Mouse (Mus musculus): ENCODE data around the gene Pinlyp.

Pinlyp gene

DNA sequence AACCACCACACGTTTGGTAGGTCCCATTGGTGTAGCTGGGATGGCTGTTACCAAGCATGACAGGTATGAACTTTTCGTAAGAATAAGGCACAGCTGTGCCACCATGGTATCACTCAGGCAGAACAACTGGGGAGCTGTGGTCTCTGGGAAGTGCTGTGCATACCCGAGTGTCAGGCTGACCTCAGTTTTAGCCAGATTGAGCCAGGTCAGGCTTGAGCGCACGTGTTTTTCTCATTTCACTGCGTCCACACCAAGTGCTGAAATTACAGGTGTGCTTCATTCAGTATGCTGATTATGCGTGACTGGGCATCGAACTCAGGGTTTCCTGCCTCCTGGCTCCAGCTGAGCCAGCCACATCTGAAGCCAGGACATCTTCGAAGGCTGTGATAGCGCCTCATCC is 9.9 kb upstream of the Pinlyp start:
- no peak for DNase-seq

- peak; percentile 41 for DNase-seq
These were observed 6.3 kb upstream of the Pinlyp start for GRCm38 (mm10) chr7:24551985-24552759.

DNA sequence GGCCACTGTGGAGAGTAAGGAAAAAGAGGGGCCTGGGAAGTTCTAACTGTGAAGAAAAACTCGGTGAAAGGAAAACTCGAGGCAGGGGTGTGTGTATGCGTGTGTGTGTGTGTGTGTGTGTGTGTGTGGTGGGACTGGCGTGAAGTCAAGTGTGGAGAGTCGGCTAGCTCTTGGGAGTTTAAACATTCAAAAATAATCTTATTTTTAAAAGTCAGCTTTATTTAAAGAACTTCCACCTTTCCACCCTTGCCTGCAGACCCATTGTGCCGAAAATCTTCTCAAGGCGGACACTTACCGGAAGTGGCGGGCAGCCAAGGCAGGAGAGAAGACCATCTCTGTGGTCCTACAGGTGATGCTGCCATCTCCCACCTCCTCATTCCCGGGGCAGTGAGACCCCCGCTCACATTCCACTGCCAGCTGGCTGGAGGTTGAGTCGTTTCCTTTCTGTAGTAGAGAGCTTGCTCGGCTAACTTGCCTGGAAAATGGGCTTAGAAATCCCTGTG is 1.7 kb upstream of the Pinlyp start:
- DNase-seq = no peak

DNA sequence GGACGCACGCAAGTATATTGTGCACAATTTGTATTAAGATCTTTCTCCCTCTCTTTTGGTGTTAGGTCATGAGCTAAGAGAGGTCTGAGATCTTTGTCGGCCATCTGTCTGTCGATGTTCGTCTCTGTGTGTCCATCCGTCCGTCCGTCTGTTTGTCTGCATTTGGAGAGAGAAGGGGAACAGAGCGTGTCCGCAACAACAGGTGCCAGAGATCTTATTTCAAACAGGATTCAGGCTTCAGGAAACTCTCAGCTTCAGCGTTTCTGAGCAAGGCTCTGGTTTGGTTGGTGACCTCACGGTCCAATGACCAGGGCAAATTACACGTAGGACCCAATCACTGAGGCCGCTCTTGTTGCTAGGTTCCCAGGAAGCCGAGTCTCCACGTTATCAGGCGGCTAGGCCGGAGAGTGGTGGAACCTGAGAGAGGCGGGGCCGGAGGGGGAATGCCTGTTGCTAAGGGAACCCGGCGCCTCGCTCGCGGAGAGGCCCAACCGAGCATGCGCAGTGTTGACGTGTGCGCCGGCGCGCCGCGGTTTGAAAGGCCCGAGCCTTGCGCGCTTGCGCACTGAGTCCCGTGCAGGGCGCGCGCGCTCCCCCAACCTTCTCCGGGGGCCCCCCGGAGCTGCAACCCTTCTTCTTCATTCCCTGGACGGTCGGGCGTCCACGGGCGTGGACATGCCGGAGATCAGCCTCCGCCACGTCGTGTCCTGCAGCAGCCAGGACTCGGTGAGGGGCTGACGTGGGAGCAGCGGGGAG is 894 bp upstream of the Pinlyp start:
- DNase-seq = peak; percentile 100

DNA sequence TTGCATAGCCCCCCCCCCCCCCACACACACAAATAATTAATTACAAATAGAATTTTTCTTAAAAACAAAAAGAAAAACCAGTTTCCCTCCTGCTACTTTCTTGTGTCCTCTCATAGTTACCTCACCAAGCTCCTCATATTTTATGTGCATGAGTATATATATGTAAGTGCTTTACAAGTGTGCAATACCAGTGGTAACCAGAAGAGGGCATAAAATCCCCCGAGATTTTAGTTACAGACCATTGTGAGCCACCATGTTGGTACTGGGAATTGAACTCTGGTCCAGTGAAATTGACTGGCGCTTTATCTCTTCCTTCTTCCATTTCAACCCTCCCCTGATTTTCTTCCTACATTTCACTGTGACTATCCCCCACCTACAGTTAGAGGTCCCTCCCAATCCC is 1.4 kb downstream of the Pinlyp start:
- DNase-seq = no peak

GRCm38 (mm10) chr7:24539686-24540085 is 6.2 kb downstream of the Pinlyp start:
- no peak for DNase-seq

- DNase-seq = no peak
These were observed 7.2 kb downstream of the Pinlyp start for GRCm38 (mm10) chr7:24538701-24539100.

- DNase-seq = peak; percentile 27
These were observed 7.8 kb downstream of the Pinlyp start for GRCm38 (mm10) chr7:24538154-24538553.

GRCm38 (mm10) chr7:24537591-24537990 is 8.3 kb downstream of the Pinlyp start:
- no peak for DNase-seq

- no peak for DNase-seq
These were observed 8.8 kb downstream of the Pinlyp start for GRCm38 (mm10) chr7:24537081-24537480.

DNA sequence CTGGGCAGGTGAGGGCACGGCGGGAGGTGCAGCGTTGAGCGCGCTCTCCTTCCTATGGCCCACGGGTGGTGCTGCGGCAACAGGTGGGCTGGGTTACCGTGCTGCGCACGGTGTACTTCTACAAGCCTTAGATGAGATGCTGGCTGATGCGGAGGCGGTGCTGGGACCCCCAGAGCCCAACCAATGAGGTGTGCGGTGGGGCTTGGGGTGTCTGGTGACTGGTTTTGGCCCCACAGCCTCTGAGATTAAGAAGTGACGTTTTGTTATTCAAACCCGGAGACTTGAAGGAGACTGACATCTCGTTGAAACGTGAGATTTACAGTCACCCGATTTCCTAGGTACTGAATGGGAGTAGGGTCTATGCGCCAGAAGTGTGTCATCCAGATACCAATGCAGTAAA is 11.6 kb downstream of the Pinlyp start:
- no peak for DNase-seq

DNA sequence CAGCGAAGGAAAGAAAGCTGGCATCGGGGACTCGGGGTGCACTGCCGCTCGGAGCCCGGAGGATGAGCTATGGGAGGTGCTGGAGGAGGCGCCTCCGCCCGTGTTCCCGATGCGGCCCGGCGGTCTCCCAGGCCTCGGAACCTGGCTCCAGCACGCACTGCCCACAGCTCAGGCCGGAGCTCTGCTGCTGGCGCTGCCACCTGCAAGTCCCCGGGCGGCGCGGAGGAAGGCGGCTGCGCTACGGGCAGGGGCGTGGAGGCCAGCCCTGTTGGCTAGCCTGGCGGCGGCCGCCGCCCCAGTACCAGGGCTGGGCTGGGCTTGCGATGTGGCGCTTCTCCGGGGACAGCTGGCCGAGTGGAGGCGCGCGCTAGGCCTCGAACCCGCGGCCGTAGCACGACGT is 12.1 kb downstream of the Pinlyp start:
- DNase-seq = no peak

DNA sequence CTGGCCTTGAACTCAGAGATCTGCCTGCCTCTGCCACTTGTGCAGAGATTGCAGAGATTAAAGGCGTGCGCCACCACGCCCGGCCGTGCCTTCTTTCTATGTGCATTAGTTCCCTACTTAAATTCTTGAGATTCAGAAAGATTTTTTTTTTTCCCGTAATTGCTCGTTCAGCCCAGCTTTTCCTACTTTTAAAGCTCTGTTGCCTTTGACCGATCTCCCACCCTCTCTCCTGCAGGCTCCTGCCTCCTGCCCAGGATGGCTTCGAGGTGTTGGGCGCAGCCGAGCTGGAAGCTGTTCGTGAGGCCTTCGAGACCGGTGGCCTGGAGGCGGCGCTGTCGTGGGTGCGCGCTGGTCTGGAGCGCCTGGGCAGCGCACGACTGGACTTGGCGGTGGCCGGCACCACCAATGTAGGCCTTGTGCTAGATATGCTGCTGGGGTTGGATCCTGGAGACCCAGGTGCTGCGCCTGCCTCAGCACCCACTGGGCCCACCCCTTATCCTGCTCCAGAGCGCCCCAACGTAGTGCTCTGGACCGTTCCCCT is 12.8 kb downstream of the Pinlyp start:
- no peak for DNase-seq

GRCm38 (mm10) chr7:24531211-24531971 is 14.5 kb downstream of the Pinlyp start:
- DNase-seq = peak; percentile 72

DNA sequence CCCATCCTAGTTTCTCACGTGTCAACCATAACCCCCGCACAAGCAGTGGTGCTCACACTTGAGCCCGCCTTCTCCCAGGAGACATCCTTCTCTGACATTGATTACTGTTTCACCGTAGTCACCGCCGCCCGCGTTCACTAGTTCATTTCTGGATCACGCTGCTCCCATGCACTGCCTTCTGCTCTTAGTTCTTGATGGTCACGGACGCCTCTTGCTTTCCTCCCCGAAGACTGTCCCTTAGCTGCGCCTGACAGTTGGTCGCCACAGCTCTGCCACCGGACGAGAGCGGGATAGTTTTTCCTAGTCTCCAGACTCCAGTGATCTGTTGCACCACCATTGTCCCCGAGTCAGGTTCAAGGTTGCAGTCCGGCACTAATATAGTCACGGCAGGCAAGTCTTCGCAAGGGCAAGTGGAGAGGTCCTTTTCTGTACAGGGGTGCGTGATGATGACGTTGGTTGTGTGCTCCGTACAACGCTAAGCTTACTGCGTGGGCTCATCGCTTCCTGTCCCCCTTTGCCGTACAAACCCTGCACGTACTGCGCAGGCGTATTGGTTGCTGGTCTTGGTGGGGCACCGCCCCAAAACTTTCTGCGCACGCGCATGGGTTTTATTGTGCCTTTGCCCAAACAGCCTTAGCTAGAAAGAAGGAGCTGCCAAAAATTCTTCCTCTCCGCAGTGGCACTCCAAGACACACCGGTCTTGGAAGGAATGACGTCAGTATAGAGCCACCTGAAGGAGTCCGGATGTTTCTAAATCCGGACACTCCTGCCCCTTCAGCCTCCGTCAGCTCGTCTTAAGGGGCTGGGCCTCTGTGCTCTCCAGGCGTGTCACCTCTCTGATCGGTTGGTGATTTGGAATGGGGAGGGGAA is 15.6 kb downstream of the Pinlyp start, which contains the start of gene Irgq:
Gene Irgq (plus strand): TSS at position 628 of the 870 bp plus-strand sequence.
- peak; percentile 100 for DNase-seq

- no peak for DNase-seq
These were observed 16.3 kb downstream of the Pinlyp start for GRCm38 (mm10) chr7:24529580-24529979.

- DNase-seq = no peak
These were observed 17.1 kb downstream of the Pinlyp start for GRCm38 (mm10) chr7:24528861-24529260.

- no peak for DNase-seq
These were observed 20.1 kb downstream of the Pinlyp start for GRCm38 (mm10) chr7:24525686-24526420.

DNA sequence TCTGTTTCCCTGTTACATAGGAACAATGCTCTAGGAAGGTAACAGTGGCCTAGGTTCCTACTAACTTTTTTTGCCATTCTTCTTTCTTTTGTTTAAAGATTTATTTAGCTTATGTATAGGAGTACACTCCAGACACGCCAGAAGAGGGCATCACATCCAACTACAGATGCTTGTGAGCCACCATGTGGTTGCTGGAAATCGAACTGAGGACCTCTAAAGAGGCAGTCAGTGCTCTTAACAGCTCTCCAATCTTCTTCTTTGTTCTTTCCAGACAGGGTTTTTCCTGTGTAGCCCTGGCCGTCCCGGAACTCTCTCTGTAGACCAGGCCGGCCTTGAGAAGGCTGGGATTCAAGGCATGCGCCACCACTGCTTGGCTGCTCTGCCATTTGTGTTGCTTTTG is 20.9 kb downstream of the Pinlyp start:
- DNase-seq = no peak

DNA sequence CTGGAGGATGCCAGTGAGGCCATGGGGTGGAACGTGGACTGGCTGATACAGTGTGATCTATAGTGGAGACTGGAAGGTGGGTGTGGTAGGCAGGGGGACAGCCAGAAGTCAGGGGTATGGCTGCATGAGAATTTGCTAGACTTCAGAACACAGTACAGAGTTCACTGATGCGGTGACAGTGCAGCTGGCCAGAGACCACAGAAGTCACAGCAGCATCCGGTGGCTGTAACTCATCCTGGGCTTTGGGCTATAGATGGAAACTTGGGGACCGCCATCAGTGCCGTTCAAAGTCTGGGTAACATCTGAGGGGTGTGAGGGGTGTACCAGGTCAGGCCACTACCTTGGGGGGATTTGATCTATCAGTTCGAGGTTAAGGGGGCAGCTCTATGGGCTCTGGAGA is 22.2 kb downstream of the Pinlyp start:
- no peak for DNase-seq

DNA sequence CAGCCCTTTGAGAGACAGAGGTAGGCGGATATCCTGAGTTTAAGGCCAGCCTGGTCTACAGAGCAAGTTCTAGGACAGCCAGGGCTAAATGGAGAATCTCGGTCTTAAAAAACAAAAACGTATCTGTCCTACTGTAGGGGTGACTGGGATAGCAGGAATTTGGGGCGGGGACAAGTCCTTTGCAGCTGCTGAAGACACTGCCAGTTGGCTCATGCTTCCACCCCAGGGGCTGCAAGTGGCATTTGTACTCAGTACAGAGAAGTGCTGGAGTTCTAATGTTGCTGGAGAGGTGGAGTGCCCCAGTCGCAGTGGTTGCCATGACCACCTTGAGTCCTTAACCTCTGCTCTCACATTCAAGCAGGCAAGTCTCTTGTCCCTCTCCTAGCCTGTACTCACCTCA is 23.1 kb downstream of the Pinlyp start:
- no peak for DNase-seq

Measured in lung, postnatal 36 days (tissue).